Comparison of ENCODE assay signal across 18 mouse cellular contexts in the genomic region with DNA sequence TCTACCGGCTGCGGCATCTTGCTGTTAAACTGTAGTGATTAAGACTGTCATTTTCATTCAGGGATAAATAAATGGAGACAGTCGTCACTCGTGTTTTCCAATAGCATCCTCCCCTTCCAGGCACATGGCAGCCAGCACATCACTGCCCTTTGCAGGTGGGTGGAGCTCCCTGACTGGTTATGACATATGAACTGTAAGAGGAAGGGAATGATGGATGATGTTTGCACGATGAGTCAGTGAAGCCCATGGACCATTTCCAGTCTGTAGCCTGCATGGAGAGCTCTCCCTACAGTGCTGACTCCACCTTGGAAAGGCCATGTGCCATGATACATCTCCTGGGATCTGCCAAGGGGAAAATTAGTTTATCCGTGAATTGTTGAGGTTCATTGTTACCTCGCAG. TPM values are rescaled to one million over a fixed set of nuclear protein-coding genes. Genes with fewer than 3 reads are reported as not detected.
DNase-seq lines count a peak whose midpoint lies in the region; ATAC-seq and TF ChIP-seq lines count a peak whose summit lies in the region.
"Had no signal": no experiment of that assay in that cellular context is flagged by ENCODE, and none has a peak within 500 bp of the region (broad histone marks: within the 10 kb centered on the region; RNA-seq: fewer than 3 reads in every experiment).

No protein-coding gene starts in this region.

- in situ Hi-C loops in Patski (cut with MboI; ENCODE audit: low pct_unique_long_range_greater_than_20kb): loop anchor here (10.0 kb wide), 1 partner anchor 669 kb away; no protein-coding TSS in a partner anchor

- TF ChIP-seq POLR2A in lung, adult 2 months (IDR thresholded peaks at IDR 0.05; ENCODE audit: borderline replicate concordance, extremely low read depth, low read depth, low read length): no peak

- no peak for ATAC-seq in lung, embryonic 14.5 days (ENCODE audit: insufficient read depth)
- no peak for ATAC-seq in Patski
- peak; percentile 68; the same call in 1 of the 2 replicates for ATAC-seq in stomach, embryonic 15.5 days (ENCODE audit: insufficient read depth, low FRiP score, low read depth)
- no peak for ATAC-seq in hindbrain, embryonic 12.5 days (ENCODE audit: low FRiP score)
- ATAC-seq: forebrain, embryonic 16.5 days had no signal

- peak; percentile 16 for DNase-seq in lung, embryonic 14.5 days
- DNase-seq in lung, adult 2 months: no peak
- peak; percentile 59 for DNase-seq in Patski (ENCODE audit: low read depth, low spot score)
- peak; percentile 83 for DNase-seq in fibroblast of lung, adult 2 months (ENCODE audit: low read depth)
- no peak for DNase-seq in yolk sac, embryonic 10.5 days (ENCODE audit: low spot score)
- DNase-seq in B cell, adult 2 months: no peak
- DNase-seq: cerebellum, adult 9-10 months; embryo, embryonic 11 days; kidney, adult 2 months; right cerebral cortex, adult 18-20 months had no signal

- no peaks in the 10 kb centered on the region for H3K36me3 ChIP-seq in lung, embryonic 14.5 days (ENCODE audit: insufficient read depth)
- no peaks in the 10 kb centered on the region for H3K36me3 ChIP-seq in stomach, embryonic 15.5 days
- no peaks in the 10 kb centered on the region for H3K36me3 ChIP-seq in hindbrain, embryonic 12.5 days
- H3K36me3 ChIP-seq: heart, embryonic 15.5 days; lung, embryonic 15.5 days; midbrain, embryonic 12.5 days had no signal

- no peak overlapping the region for H3K9ac ChIP-seq in lung, embryonic 14.5 days
- H3K9ac ChIP-seq in stomach, embryonic 15.5 days: no peak overlapping the region
- no peak overlapping the region for H3K9ac ChIP-seq in hindbrain, embryonic 12.5 days
- H3K9ac ChIP-seq: heart, embryonic 15.5 days; hindbrain, embryonic 14.5 days; lung, embryonic 15.5 days; midbrain, embryonic 12.5 days had no signal

- H3K4me1 ChIP-seq in lung, embryonic 14.5 days (ENCODE audit: insufficient read depth): no peaks in the 10 kb centered on the region
- no peaks in the 10 kb centered on the region for H3K4me1 ChIP-seq in lung, adult 2 months (ENCODE audit: control insufficient read depth, insufficient read depth, low read length)
- peaks cover 3% of the 10 kb centered on the region; the same call in 1 of the 2 replicates for H3K4me1 ChIP-seq in stomach, embryonic 15.5 days
- H3K4me1 ChIP-seq in hindbrain, embryonic 12.5 days: 0 out of 2 replicates have a peak, but pooled peaks cover 3% of the 10 kb centered on the region

- no peak overlapping the region for H3K27ac ChIP-seq in lung, embryonic 14.5 days (ENCODE audit: low read depth)
- no peak overlapping the region for H3K27ac ChIP-seq in stomach, embryonic 15.5 days
- no peak overlapping the region for H3K27ac ChIP-seq in hindbrain, embryonic 12.5 days
- H3K27ac ChIP-seq: heart, embryonic 15.5 days; hindbrain, embryonic 14.5 days; lung, embryonic 15.5 days; midbrain, embryonic 12.5 days had no signal

- no peaks in the 10 kb centered on the region for H3K27me3 ChIP-seq in lung, embryonic 14.5 days (ENCODE audit: insufficient read depth, low read length)
- H3K27me3 ChIP-seq in Patski: no peaks in the 10 kb centered on the region
- H3K27me3 ChIP-seq in stomach, embryonic 15.5 days (replicated peaks): no peaks in the 10 kb centered on the region
- no peaks in the 10 kb centered on the region for H3K27me3 ChIP-seq in hindbrain, embryonic 12.5 days
- H3K27me3 ChIP-seq: CH12.LX; lung, embryonic 15.5 days had no signal

- TF ChIP-seq CTCF in lung, embryonic 14.5 days (IDR thresholded peaks at IDR 0.05; ENCODE audit: low read depth): no peak
- TF ChIP-seq CTCF in lung, adult 2 months (IDR thresholded peaks at IDR 0.05; ENCODE audit: insufficient read depth, low read length): no peak
- TF ChIP-seq CTCF in Patski (IDR thresholded peaks at IDR 0.05): no peak

- H3K9me3 ChIP-seq in lung, embryonic 14.5 days (ENCODE audit: low read depth, low read length): no peaks in the 10 kb centered on the region
- no peaks in the 10 kb centered on the region for H3K9me3 ChIP-seq in stomach, embryonic 15.5 days
- no peaks in the 10 kb centered on the region for H3K9me3 ChIP-seq in hindbrain, embryonic 12.5 days (replicated peaks)
- H3K9me3 ChIP-seq: heart, embryonic 15.5 days; lung, embryonic 15.5 days; midbrain, embryonic 12.5 days had no signal

- H3K4me3 ChIP-seq in lung, embryonic 14.5 days (ENCODE audit: low read depth, low read length): no peak overlapping the region
- H3K4me3 ChIP-seq in lung, adult 2 months (replicated peaks; ENCODE audit: extremely low read depth, low read depth, low read length): no peak overlapping the region
- H3K4me3 ChIP-seq in stomach, embryonic 15.5 days (replicated peaks): no peak overlapping the region
- H3K4me3 ChIP-seq in hindbrain, embryonic 12.5 days: no peak overlapping the region
- H3K4me3 ChIP-seq: heart, embryonic 15.5 days; lung, embryonic 15.5 days; midbrain, embryonic 12.5 days had no signal

- 52% methylated on average over 7 of the region's 7 CpGs for WGBS in lung, embryonic 14.5 days
- 45% methylated on average over 7 of the region's 7 CpGs for WGBS in lung, adult 2 months
- WGBS in stomach, embryonic 15.5 days: 63% methylated on average over 7 of the region's 7 CpGs
- WGBS in hindbrain, embryonic 12.5 days: 82% methylated on average over 7 of the region's 7 CpGs

- POLR2A ChIA-PET in Patski (lab: Charles Lee): no interaction called here

- CTCF ChIA-PET in Patski (lab: Charles Lee): interaction anchor here (1.6 kb wide), 1 partner anchor 259 kb away, joined by 3 read pairs; no protein-coding TSS in a partner anchor

- H3K4me2 ChIP-seq in lung, embryonic 14.5 days: no peak overlapping the region
- H3K4me2 ChIP-seq in stomach, embryonic 15.5 days: no peak overlapping the region
- no peak overlapping the region for H3K4me2 ChIP-seq in hindbrain, embryonic 12.5 days (replicated peaks)
- H3K4me2 ChIP-seq: heart, embryonic 15.5 days; hindbrain, embryonic 14.5 days; lung, embryonic 15.5 days; midbrain, embryonic 12.5 days had no signal

RNA-seq across cellular contexts. Expression of a gene that starts 40.5 kb away (rescaled TPM):
- 3.0 and 3.5 TPM in 2 replicates for polyA plus RNA-seq in lung, embryonic 14.5 days (2014; fragmentation: Nextera tagmentation; extraction: Ambion mirVana)
- 23.1 and 38.4 TPM in 2 replicates for polyA plus RNA-seq in lung, adult 2 months (2012; rRNA removed)
- polyA plus RNA-seq in Patski (2021): 2.9 TPM
- 28.6 and 32.2 TPM in 2 replicates for polyA plus RNA-seq in stomach, embryonic 15.5 days (2015; fragmentation: Nextera tagmentation; extraction: Ambion mirVana)
- 0.23 TPM in 1 of 2 replicates, not detected in the other for polyA plus RNA-seq in hindbrain, embryonic 12.5 days (2016; fragmentation: Nextera tagmentation; extraction: Ambion mirVana)
- polyA plus RNA-seq: midbrain, embryonic 12.5 days had no signal

Comparison
In these comparisons a context has a peak if more than half of its experiments do, and no peak if none do; other contexts are left out.
1. DNase-seq: peak in lung, embryonic 14.5 days (single experiment), Patski (single experiment) and fibroblast of lung, adult 2 months (single experiment); none in lung, adult 2 months (single experiment), yolk sac, embryonic 10.5 days (single experiment) and B cell, adult 2 months (0 of 2).